Mouse (Mus musculus) spleen, adult 2 months (tissue): Measurements from ENCODE around the gene Slit3. TPM values are rescaled to one million over a fixed set of nuclear protein-coding genes. Genes with fewer than 3 reads are reported as not detected.

Experiments used
- DNase-seq, 2 experiments: peaks; one replicate each; pipeline versions ENCODE4 v3.0.0 to v3.0.0-alpha.2; 2012 to 2021; ENCODE audit warnings: low spot score in 2 of 2, low read depth in 1 of 2
- H3K27ac ChIP-seq: fragments of 200-500 bp; 2 replicates; pipeline ENCODE4 v1.5.1; 2012; ENCODE audit warnings: low read length, inconsistent platforms; ENCODE audit not compliant: insufficient read depth
- H3K27me3 ChIP-seq: fragments of 200-500 bp; 2 replicates; pipeline ENCODE4 v1.6.1; 2012; ENCODE audit warnings: mild to moderate bottlenecking, moderate library complexity, low read length, inconsistent platforms; ENCODE audit not compliant: control insufficient read depth, insufficient read depth
- H3K36me3 ChIP-seq: fragments of 200-500 bp; 2 replicates; pipeline ENCODE4 v1.6.1; 2012; ENCODE audit warnings: mild to moderate bottlenecking, low read length, inconsistent platforms; ENCODE audit not compliant: control insufficient read depth, insufficient read depth
- H3K4me1 ChIP-seq: fragments of 200-500 bp; 2 replicates; pipeline ENCODE4 v1.6.1; 2011; ENCODE audit warnings: inconsistent platforms; ENCODE audit not compliant: control insufficient read depth, insufficient read depth, insufficient read length
- H3K4me3 ChIP-seq: fragments of 200-500 bp; 2 replicates; pipeline ENCODE4 v1.5.1; 2011; ENCODE audit warnings: mild to moderate bottlenecking, inconsistent platforms; ENCODE audit not compliant: insufficient read depth, insufficient read length; ENCODE audit errors: extremely low read depth
- CTCF ChIP-seq: fragments of 200-500 bp; IDR thresholded peaks from 2 replicates; pipeline ENCODE4 v1.5.1; 2011; ENCODE audit warnings: mild to moderate bottlenecking, inconsistent platforms; ENCODE audit not compliant: insufficient read depth, insufficient read length, insufficient replicate concordance; ENCODE audit errors: extremely low read depth
- POLR2A ChIP-seq: fragments of 200-500 bp; IDR thresholded peaks from 2 replicates; pipeline ENCODE4 v1.6.1; 2011; ENCODE audit warnings: low read depth, low read length, inconsistent platforms
- WGBS: fragments of 180-500 bp; shearing (Covaris S2); methylation state at CpG from one replicate; pipeline ENCODE4 v1.1.7; 2018; 5-methylcytosine and 5-hydroxymethylcytosine counted together
- polyA plus RNA-seq: library from polyadenylated mRNA; depleted of rRNA; stranded (reverse); fragments of >200 nt; gene quantifications from 2 replicates; pipeline ENCODE4 v1.2.3, GENCODE M21; 2012

Slit3 gene
- polyA plus RNA-seq, 1 experiment, result 6.6 TPM

GRCm38 (mm10) chr11:35160682-35161211 is 39.7 kb downstream of the Slit3 start:
- 75% methylated on average over 4 of the region's 4 CpGs for WGBS

GRCm38 (mm10) chr11:35163396-35163795 is 42.4 kb downstream of the Slit3 start:
- TF ChIP-seq POLR2A (no peak), CTCF (no peak)
- 90% methylated on average over 3 of the region's 3 CpGs for WGBS
- Histone ChIP-seq H3K4me3 (no peak overlapping the region), H3K27me3 (no peaks in the 10 kb centered on the region), H3K4me1 (no peaks in the 10 kb centered on the region), H3K27ac (no peak overlapping the region), H3K36me3 (no peaks in the 10 kb centered on the region)
- no peak for DNase-seq

More at GRCm38 (mm10) chr11:35160682-35161211, 39.7 kb downstream of the Slit3 start:
- Histone ChIP-seq H3K27me3 (no peaks in the 10 kb centered on the region), H3K4me3 (no peak overlapping the region), H3K36me3 (no peaks in the 10 kb centered on the region), H3K4me1 (no peaks in the 10 kb centered on the region), H3K27ac (no peak overlapping the region)
- DNase-seq, result no peak
- TF ChIP-seq CTCF, result no peak
- no peak for TF ChIP-seq POLR2A

- Histone ChIP-seq H3K27me3 (no peaks in the 10 kb centered on the region), H3K4me3 (no peak overlapping the region), H3K27ac (no peak overlapping the region), H3K4me1 (no peaks in the 10 kb centered on the region), H3K36me3 (no peaks in the 10 kb centered on the region)
- TF ChIP-seq POLR2A, result no peak
- no peak for TF ChIP-seq CTCF
- 82% methylated on average over 8 of the region's 8 CpGs for WGBS
- DNase-seq, result no peak
Measured at GRCm38 (mm10) chr11:35167176-35167575, 46.2 kb downstream of the Slit3 start.

GRCm38 (mm10) chr11:35171505-35171904 is 50.5 kb downstream of the Slit3 start:
- no peak overlapping the region for H3K27ac ChIP-seq
- no peak overlapping the region for H3K4me3 ChIP-seq
- no peaks in the 10 kb centered on the region for H3K36me3 ChIP-seq
- TF ChIP-seq POLR2A (no peak), CTCF (no peak)
- no peak for DNase-seq
- H3K4me1 ChIP-seq, result no peaks in the 10 kb centered on the region
- WGBS, result 74% methylated on average over 6 of the region's 6 CpGs
- H3K27me3 ChIP-seq, result no peaks in the 10 kb centered on the region

GRCm38 (mm10) chr11:35177564-35177963 is 56.5 kb downstream of the Slit3 start:
- H3K27me3 ChIP-seq, result no peaks in the 10 kb centered on the region
- H3K4me1 ChIP-seq, result no peaks in the 10 kb centered on the region
- H3K4me3 ChIP-seq, result no peak overlapping the region
- no peak for DNase-seq
- H3K36me3 ChIP-seq, result no peaks in the 10 kb centered on the region
- 92% methylated on average over 7 of the region's 7 CpGs for WGBS
- no peak overlapping the region for H3K27ac ChIP-seq
- TF ChIP-seq POLR2A, result no peak
- no peak for TF ChIP-seq CTCF

GRCm38 (mm10) chr11:35178144-35178817 is 57.3 kb downstream of the Slit3 start:
- H3K27me3 ChIP-seq, result no peaks in the 10 kb centered on the region
- H3K27ac ChIP-seq, result no peak overlapping the region
- H3K36me3 ChIP-seq, result no peaks in the 10 kb centered on the region
- TF ChIP-seq POLR2A (no peak), CTCF (no peak)
- WGBS, result 23% methylated on average over 24 of the region's 24 CpGs
- H3K4me3 ChIP-seq, result no peak overlapping the region
- DNase-seq, result no peak
- no peaks in the 10 kb centered on the region for H3K4me1 ChIP-seq

GRCm38 (mm10) chr11:35179305-35179704 is 58.3 kb downstream of the Slit3 start:
- Histone ChIP-seq H3K4me3 (no peak overlapping the region), H3K27ac (no peak overlapping the region), H3K36me3 (no peaks in the 10 kb centered on the region), H3K4me1 (no peaks in the 10 kb centered on the region), H3K27me3 (no peaks in the 10 kb centered on the region)
- DNase-seq, result no peak
- TF ChIP-seq CTCF (no peak), POLR2A (no peak)
- 86% methylated on average over 8 of the region's 8 CpGs for WGBS
